In the genomic region with DNA sequence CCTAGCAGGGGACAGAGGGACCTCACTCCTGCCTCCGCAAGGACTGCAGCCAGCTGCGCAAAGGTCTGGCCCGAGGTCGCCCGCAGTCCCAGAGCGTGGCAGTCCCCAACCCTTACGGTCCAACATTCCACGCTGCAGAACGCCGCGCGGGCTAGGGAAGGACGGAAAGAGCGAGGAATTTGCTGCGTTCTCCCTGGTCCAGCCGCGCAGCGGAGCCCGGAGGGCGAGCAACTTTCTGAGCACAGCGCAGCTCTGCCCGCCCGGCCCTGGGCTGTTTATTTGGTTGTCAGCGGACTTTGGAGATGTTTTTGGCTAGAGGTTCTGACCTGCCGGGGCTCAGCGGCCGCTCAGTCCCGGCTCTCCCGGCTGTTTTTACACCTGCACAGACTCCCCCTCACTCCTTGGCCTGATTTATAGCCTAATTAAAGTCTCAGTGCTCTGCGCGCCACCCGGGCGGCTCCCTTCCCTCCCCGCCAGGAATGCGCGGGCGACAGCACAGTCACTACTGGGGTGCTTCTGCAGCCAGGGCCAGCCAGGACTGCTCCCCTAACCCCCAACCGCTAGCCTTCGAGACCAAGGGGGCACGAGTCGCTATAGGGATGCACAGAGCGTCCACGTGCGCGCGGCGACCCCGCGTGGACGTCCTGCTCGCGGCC, we compare ENCODE assay signal across 9 mouse cellular contexts. TPM values are rescaled to one million over a fixed set of nuclear protein-coding genes. Genes with fewer than 3 reads are reported as not detected.
DNase-seq lines count a peak whose midpoint lies in the region; ATAC-seq and TF ChIP-seq lines count a peak whose summit lies in the region.
"Had no signal": no experiment of that assay in that cellular context is flagged by ENCODE, and none has a peak within 500 bp of the region (broad histone marks: within the 10 kb centered on the region; RNA-seq: fewer than 3 reads in every experiment).

No protein-coding gene starts in this region.

- ATAC-seq in limb, embryonic 15.5 days (ENCODE audit: insufficient number of reproducible peaks, low FRiP score, low TSS enrichment, low read depth), result no peak
- peak; percentile 51; the same call in 1 of the 2 replicates for ATAC-seq in stomach, postnatal 0 days (ENCODE audit: low FRiP score, low TSS enrichment)

- no peak overlapping the region for H3K27ac ChIP-seq in limb, embryonic 15.5 days
- no peak overlapping the region for H3K27ac ChIP-seq in stomach, postnatal 0 days (replicated peaks)
- no peak overlapping the region for H3K27ac ChIP-seq in layer of hippocampus, adult 2 months

- H3K27me3 ChIP-seq in limb, embryonic 15.5 days, result peaks cover 84% of the 10 kb centered on the region
- peaks cover 31% of the 10 kb centered on the region for H3K27me3 ChIP-seq in stomach, postnatal 0 days (ENCODE audit: control insufficient read depth, insufficient read depth, low read length)

- WGBS in limb, embryonic 15.5 days, result under 1% methylated on average over 52 of the region's 52 CpGs
- 2% methylated on average over 52 of the region's 52 CpGs for WGBS in stomach, postnatal 0 days

- no peak overlapping the region for H3K9ac ChIP-seq in limb, embryonic 15.5 days
- H3K9ac ChIP-seq in stomach, postnatal 0 days (ENCODE audit: low read length), result no peak overlapping the region

- peak; percentile 36 to 44 for DNase-seq in cerebellum, postnatal 10 days
- no peak for DNase-seq in cerebellum, adult 11-12 months
- DNase-seq in Muller cell, postnatal 12 days (ENCODE audit: inconsistent ontology term), result peak; percentile 74
- peak; percentile 19 for DNase-seq in heart, postnatal 4 days
- DNase-seq in stomach, postnatal 0 days (ENCODE audit: low spot score), result no peak
- no peak for DNase-seq in layer of hippocampus, adult 2 months (ENCODE audit: low spot score in 2 of 2)
- no peak for DNase-seq in cerebellum, postnatal 36 days

- H3K4me2 ChIP-seq in limb, embryonic 15.5 days, result peak overlapping the region; percentile 42
- no peak overlapping the region for H3K4me2 ChIP-seq in stomach, postnatal 0 days (replicated peaks; ENCODE audit: low read depth)

- peak; percentile 20; the same call in 1 of the 2 replicates for TF ChIP-seq CTCF in stomach, postnatal 0 days (IDR thresholded peaks at IDR 0.05; ENCODE audit: low read depth)
- TF ChIP-seq CTCF in layer of hippocampus, adult 2 months (conservative IDR thresholded peaks at IDR 0.05), result no peak

- no peak for TF ChIP-seq EP300 in stomach, postnatal 0 days (optimal IDR thresholded peaks at IDR 0.05)

- peaks cover 14% of the 10 kb centered on the region for H3K4me1 ChIP-seq in limb, embryonic 15.5 days
- H3K4me1 ChIP-seq in stomach, postnatal 0 days (replicated peaks; ENCODE audit: control insufficient read depth, insufficient read depth), result no peaks in the 10 kb centered on the region

- no peaks in the 10 kb centered on the region for H3K36me3 ChIP-seq in limb, embryonic 15.5 days
- no peaks in the 10 kb centered on the region for H3K36me3 ChIP-seq in stomach, postnatal 0 days (ENCODE audit: control insufficient read depth, insufficient read depth, low read length)

- no peaks in the 10 kb centered on the region for H3K9me3 ChIP-seq in limb, embryonic 15.5 days
- no peaks in the 10 kb centered on the region for H3K9me3 ChIP-seq in stomach, postnatal 0 days (ENCODE audit: control insufficient read depth, low read length)

- H3K4me3 ChIP-seq in limb, embryonic 15.5 days, result peak overlapping the region; percentile 27
- H3K4me3 ChIP-seq in stomach, postnatal 0 days (ENCODE audit: low read depth, low read length), result peak overlapping the region; percentile 22
- no peak overlapping the region for H3K4me3 ChIP-seq in layer of hippocampus, adult 2 months

RNA-seq across cellular contexts. Expression of gene Foxd1, which starts 11.9 kb away (rescaled TPM):
- total RNA-seq in heart, postnatal 4 days (2021), result under 1 TPM; 0.14 to 0.24 TPM
- polyA plus RNA-seq in limb, embryonic 15.5 days (2015; fragmentation: Nextera tagmentation; extraction: Ambion mirVana), result 0.29 TPM in 2 replicates
- polyA plus RNA-seq in stomach, postnatal 0 days (2015; fragmentation: Nextera tagmentation; extraction: Ambion mirVana), result not detected in 2 replicates
- total RNA-seq in layer of hippocampus, adult 2 months (2021), result 1 to 10 TPM in 1 of 2 experiments, under 1 TPM in 1; 0.69 to 1.2 TPM
- polyA plus RNA-seq: small intestine, adult 2 months had no signal

RNA-seq across cellular contexts. Expression of gene Btf3, which starts 49.1 kb away (rescaled TPM):
- 100 to 1,000 TPM; 291 to 301 TPM for total RNA-seq in heart, postnatal 4 days (2021)
- 590 and 660 TPM in 2 replicates for polyA plus RNA-seq in limb, embryonic 15.5 days (2015; fragmentation: Nextera tagmentation; extraction: Ambion mirVana)
- polyA plus RNA-seq in stomach, postnatal 0 days (2015; fragmentation: Nextera tagmentation; extraction: Ambion mirVana), result 559 TPM in 2 replicates
- total RNA-seq in layer of hippocampus, adult 2 months (2021), result 100 to 1,000 TPM; 198 TPM

Comparison
In these comparisons a context has a peak if more than half of its experiments do, and no peak if none do; other contexts are left out.
1. DNase-seq: peak in cerebellum, postnatal 10 days (2 of 2), Muller cell, postnatal 12 days (single experiment) and heart, postnatal 4 days (single experiment); none in cerebellum, adult 11-12 months (single experiment), stomach, postnatal 0 days (single experiment), layer of hippocampus, adult 2 months (0 of 2) and cerebellum, postnatal 36 days (0 of 2).